Mouse (Mus musculus): ENCODE measurements around the gene Txnrd1. TPM values are rescaled to one million over a fixed set of nuclear protein-coding genes. Genes with fewer than 3 reads are reported as not detected.

Gene Txnrd1
- polyA plus RNA-seq, 1 experiment from 2014 or later: 123 TPM

DNA sequence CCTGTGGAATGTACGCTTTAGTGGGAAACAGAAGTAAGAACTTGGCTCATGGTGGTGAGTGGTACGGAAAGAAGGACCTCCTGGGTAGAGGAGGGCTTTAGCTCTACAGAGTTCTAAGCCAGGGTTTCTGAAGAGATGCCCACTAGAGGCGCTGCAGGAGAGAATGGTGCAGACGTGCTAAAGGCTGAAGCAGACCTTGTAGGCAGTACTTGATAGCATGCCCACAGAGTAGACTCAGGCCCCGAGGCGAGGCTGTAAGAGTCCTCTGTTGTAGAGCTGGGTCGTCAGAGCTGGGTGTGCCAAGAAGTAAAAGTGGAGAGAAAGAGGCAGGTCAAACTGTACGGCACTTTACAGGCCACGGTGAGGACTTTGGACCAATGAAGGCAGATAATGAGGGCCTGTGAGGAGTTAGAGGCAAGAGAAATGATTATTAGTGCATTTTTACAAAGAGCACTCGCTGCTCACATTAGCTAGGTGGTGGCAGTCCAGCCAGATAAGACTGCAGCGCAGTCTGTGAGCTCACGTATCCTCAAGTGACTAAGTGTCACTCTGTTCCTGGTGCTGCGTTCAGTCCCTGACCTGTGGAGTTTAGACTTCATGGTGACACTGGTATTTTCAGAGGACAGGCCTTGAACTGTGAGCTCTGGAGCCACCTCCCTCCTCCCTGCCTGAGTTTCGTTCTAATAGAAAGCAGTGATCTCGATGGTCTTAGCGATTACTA lies 42.5 kb downstream of the Txnrd1 start:
- no peaks in the 10 kb centered on the region for H3K4me1 ChIP-seq
- H3K27ac ChIP-seq: no peak overlapping the region
- no peaks in the 10 kb centered on the region for H3K9me3 ChIP-seq
- no peak for ATAC-seq (ENCODE audit: borderline replicate concordance, extremely low read depth, low FRiP score, low TSS enrichment)
- no peak overlapping the region for H3K4me2 ChIP-seq
- H3K4me3 ChIP-seq: no peak overlapping the region
- no peaks in the 10 kb centered on the region for H3K27me3 ChIP-seq
- peaks cover 69% of the 10 kb centered on the region for H3K36me3 ChIP-seq
- 75% methylated on average over 16 of the region's 16 CpGs for WGBS
- no peak overlapping the region for H3K9ac ChIP-seq

DNA sequence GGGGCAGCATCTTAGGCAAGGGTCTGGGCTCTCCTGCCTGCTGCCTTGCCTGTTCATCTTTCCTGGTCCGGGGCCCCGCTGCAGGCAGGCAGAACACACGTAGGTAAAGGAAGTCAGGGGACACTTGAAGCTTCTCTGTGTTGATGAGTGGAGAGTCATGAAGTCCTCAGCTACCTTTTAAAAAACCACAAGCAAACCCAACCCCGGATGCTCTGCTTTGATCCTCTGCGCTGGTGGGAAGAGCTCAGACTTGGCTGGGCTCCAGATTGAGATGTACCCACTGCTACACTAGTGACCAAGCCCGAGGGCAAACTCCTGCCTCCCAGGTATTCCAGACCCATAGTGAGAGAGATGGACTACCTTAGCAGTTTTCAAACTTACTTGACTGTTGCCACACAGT lies 53.6 kb downstream of the Txnrd1 start:
- Histone ChIP-seq H3K36me3 (peaks cover 85% of the 10 kb centered on the region), H3K4me1 (peaks cover 6% of the 10 kb centered on the region; the same call in 1 of the 2 replicates), H3K27me3 (no peaks in the 10 kb centered on the region), H3K4me2 (no peak overlapping the region), H3K9ac (no peak overlapping the region), H3K4me3 (no peak overlapping the region), H3K9me3 (no peaks in the 10 kb centered on the region), H3K27ac (no peak overlapping the region)
- ATAC-seq (ENCODE audit: borderline replicate concordance, extremely low read depth, low FRiP score, low TSS enrichment): no peak
- WGBS: 84% methylated on average over 6 of the region's 6 CpGs

DNA sequence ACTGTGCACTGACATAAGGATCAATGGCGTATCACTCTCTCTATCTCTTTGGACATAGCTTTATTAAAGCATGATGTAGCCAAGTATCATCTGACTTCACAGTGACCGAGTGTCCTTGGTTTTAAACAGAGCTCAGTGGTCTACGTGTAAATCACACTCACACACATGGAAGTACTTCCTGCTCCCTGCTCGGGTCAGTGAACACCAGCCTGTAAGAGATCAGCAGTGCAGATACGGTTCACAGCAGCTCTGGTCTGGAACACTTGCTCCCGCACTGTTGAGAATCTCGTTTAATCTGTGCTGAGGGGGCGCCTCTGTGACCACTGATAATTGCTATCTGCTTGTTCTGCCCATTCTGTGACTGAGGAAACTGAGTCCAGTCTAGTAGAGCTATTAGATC lies 54.8 kb downstream of the Txnrd1 start:
- H3K27me3 ChIP-seq: no peaks in the 10 kb centered on the region
- H3K36me3 ChIP-seq: peaks cover 85% of the 10 kb centered on the region
- peaks cover 6% of the 10 kb centered on the region; the same call in 1 of the 2 replicates for H3K4me1 ChIP-seq
- 88% methylated on average over 8 of the region's 8 CpGs for WGBS
- no peak overlapping the region for H3K4me2 ChIP-seq
- ATAC-seq (ENCODE audit: borderline replicate concordance, extremely low read depth, low FRiP score, low TSS enrichment): no peak
- H3K9me3 ChIP-seq: no peaks in the 10 kb centered on the region
- no peak overlapping the region for H3K9ac ChIP-seq
- H3K4me3 ChIP-seq: no peak overlapping the region
- no peak overlapping the region for H3K27ac ChIP-seq

DNA sequence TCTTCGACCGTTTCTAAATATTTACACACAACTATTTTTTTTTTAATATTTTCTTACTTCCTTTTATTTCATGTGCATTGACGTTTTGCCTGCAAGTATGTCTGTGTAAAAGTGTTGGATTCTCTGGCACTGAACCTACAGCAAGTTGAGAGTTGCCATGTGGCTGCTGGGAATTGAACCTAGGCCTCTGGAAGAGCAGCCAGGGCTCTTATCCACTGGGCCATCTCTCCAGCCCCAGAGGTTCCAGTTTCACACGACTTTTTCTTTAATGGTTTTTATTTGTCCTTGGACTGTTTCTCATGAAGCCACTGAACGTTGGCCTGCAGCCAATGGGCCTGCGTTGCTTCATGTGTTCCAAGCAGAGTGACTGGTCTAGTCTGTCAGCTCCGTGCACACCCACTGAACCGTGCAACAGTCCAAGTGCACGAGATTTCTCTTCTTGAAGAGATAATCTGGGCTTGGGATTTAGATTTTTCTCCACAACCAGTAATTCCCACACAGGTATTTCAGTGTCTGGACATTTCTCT lies 55.8 kb downstream of the Txnrd1 start:
- Histone ChIP-seq H3K4me2 (no peak overlapping the region), H3K27ac (peak overlapping the region; percentile 34; the same call in 1 of the 2 replicates), H3K9ac (no peak overlapping the region), H3K9me3 (no peaks in the 10 kb centered on the region), H3K36me3 (peaks cover 76% of the 10 kb centered on the region), H3K4me3 (no peak overlapping the region), H3K27me3 (no peaks in the 10 kb centered on the region), H3K4me1 (peaks cover 6% of the 10 kb centered on the region; the same call in 1 of the 2 replicates)
- ATAC-seq (ENCODE audit: borderline replicate concordance, extremely low read depth, low FRiP score, low TSS enrichment): peak; percentile 61; the same call in 1 of the 2 replicates
- 42% methylated on average over 9 of the region's 9 CpGs for WGBS

GRCm38 (mm10) chr10:82890936-82891335 lies 57.2 kb downstream of the Txnrd1 start:
- Histone ChIP-seq H3K4me3 (no peak overlapping the region), H3K9me3 (no peaks in the 10 kb centered on the region), H3K27ac (no peak overlapping the region), H3K36me3 (peaks cover 69% of the 10 kb centered on the region), H3K27me3 (no peaks in the 10 kb centered on the region), H3K4me2 (no peak overlapping the region), H3K9ac (no peak overlapping the region), H3K4me1 (peaks cover 6% of the 10 kb centered on the region; the same call in 1 of the 2 replicates)
- WGBS: 60% methylated on average over 2 of the region's 2 CpGs
- no peak for ATAC-seq (ENCODE audit: borderline replicate concordance, extremely low read depth, low FRiP score, low TSS enrichment)

DNA sequence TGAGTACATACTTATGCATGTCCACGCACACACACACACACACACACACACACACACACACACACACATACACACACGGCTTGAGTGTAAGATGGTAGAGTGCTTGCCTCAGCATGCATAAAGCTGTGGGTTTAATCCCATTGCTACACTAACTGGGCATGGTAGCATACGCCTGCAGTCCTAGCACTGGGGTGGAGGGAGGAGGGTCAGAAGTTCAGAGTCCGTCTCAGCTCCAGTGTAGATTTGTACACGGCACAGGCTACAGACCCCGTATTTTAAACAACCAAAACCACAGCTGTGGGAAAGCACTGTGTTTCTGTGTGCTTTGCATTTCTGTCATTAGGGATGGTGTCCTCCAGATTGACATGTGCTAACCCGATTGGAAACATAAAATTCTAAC lies 57.7 kb downstream of the Txnrd1 start:
- no peak for ATAC-seq (ENCODE audit: borderline replicate concordance, extremely low read depth, low FRiP score, low TSS enrichment)
- peaks cover 69% of the 10 kb centered on the region for H3K36me3 ChIP-seq
- 66% methylated on average over 7 of the region's 7 CpGs for WGBS

GRCm38 (mm10) chr10:82892442-82893055 lies 58.8 kb downstream of the Txnrd1 start:
- Histone ChIP-seq H3K4me2 (no peak overlapping the region), H3K9me3 (no peaks in the 10 kb centered on the region), H3K27me3 (no peaks in the 10 kb centered on the region), H3K4me3 (no peak overlapping the region), H3K4me1 (peaks cover 6% of the 10 kb centered on the region; the same call in 1 of the 2 replicates), H3K27ac (no peak overlapping the region), H3K36me3 (peaks cover 68% of the 10 kb centered on the region), H3K9ac (no peak overlapping the region)
- 88% methylated on average over 9 of the region's 9 CpGs for WGBS
- ATAC-seq (ENCODE audit: borderline replicate concordance, extremely low read depth, low FRiP score, low TSS enrichment): no peak

More for the DNA sequence above, 57.7 kb downstream of the Txnrd1 start:
- Histone ChIP-seq H3K27me3 (no peaks in the 10 kb centered on the region), H3K9ac (no peak overlapping the region), H3K9me3 (no peaks in the 10 kb centered on the region), H3K4me1 (peaks cover 6% of the 10 kb centered on the region; the same call in 1 of the 2 replicates), H3K4me3 (no peak overlapping the region), H3K27ac (no peak overlapping the region), H3K4me2 (no peak overlapping the region)

GRCm38 (mm10) chr10:82893872-82894650 lies 60.3 kb downstream of the Txnrd1 start:
- 62% methylated on average over 18 of the region's 18 CpGs for WGBS
- Histone ChIP-seq H3K9ac (no peak overlapping the region), H3K36me3 (peaks cover 66% of the 10 kb centered on the region), H3K4me1 (peaks cover 9% of the 10 kb centered on the region; the same call in 1 of the 2 replicates), H3K4me2 (no peak overlapping the region), H3K9me3 (no peaks in the 10 kb centered on the region), H3K4me3 (no peak overlapping the region), H3K27ac (no peak overlapping the region), H3K27me3 (no peaks in the 10 kb centered on the region)
- ATAC-seq (ENCODE audit: borderline replicate concordance, extremely low read depth, low FRiP score, low TSS enrichment): no peak

- Histone ChIP-seq H3K4me1 (peaks cover 18% of the 10 kb centered on the region), H3K4me2 (no peak overlapping the region), H3K36me3 (peaks cover 35% of the 10 kb centered on the region), H3K9ac (no peak overlapping the region), H3K9me3 (no peaks in the 10 kb centered on the region), H3K27me3 (no peaks in the 10 kb centered on the region), H3K27ac (no peak overlapping the region), H3K4me3 (no peak overlapping the region)
- 85% methylated on average over 13 of the region's 13 CpGs for WGBS
- ATAC-seq (ENCODE audit: borderline replicate concordance, extremely low read depth, low FRiP score, low TSS enrichment): no peak
Observed at GRCm38 (mm10) chr10:82897936-82898335, 64.2 kb downstream of the Txnrd1 start.

GRCm38 (mm10) chr10:82898893-82899292 lies 65.1 kb downstream of the Txnrd1 start:
- no peak overlapping the region for H3K4me3 ChIP-seq
- no peak for ATAC-seq (ENCODE audit: borderline replicate concordance, extremely low read depth, low FRiP score, low TSS enrichment)
- peaks cover 29% of the 10 kb centered on the region for H3K36me3 ChIP-seq
- no peaks in the 10 kb centered on the region for H3K9me3 ChIP-seq
- H3K27me3 ChIP-seq: no peaks in the 10 kb centered on the region
- H3K4me2 ChIP-seq: no peak overlapping the region
- no peak overlapping the region for H3K9ac ChIP-seq
- 34% methylated on average over 7 of the region's 7 CpGs for WGBS
- peaks cover 18% of the 10 kb centered on the region for H3K4me1 ChIP-seq
- peak overlapping the region; percentile 25; the same call in 1 of the 2 replicates for H3K27ac ChIP-seq

- peak overlapping the region; percentile 46 for H3K4me2 ChIP-seq
- H3K9me3 ChIP-seq: no peaks in the 10 kb centered on the region
- peaks cover 29% of the 10 kb centered on the region for H3K36me3 ChIP-seq
- H3K27me3 ChIP-seq: no peaks in the 10 kb centered on the region
- peak overlapping the region; percentile 13 for H3K4me3 ChIP-seq
- no peak overlapping the region for H3K9ac ChIP-seq
- peak; percentile 56 for ATAC-seq (ENCODE audit: borderline replicate concordance, extremely low read depth, low FRiP score, low TSS enrichment)
- peaks cover 18% of the 10 kb centered on the region for H3K4me1 ChIP-seq
- WGBS: 28% methylated on average over 16 of the region's 16 CpGs
- H3K27ac ChIP-seq: peak overlapping the region; percentile 88
Observed at GRCm38 (mm10) chr10:82899810-82900421, 66.2 kb downstream of the Txnrd1 start.

Data from lung, embryonic 15.5 days (tissue).